Mouse (Mus musculus) kidney, embryonic 16.5 days (tissue): ENCODE results near the gene Chac1. TPM values are rescaled to one million over a fixed set of nuclear protein-coding genes. Genes with fewer than 3 reads are reported as not detected.

ENCODE experiments used
- ATAC-seq: fragments of 200-750 bp; cut with Nextera tagmentation; 2 replicates; pipeline ENCODE4 v1.8.0; 2017; ENCODE audit warnings: moderate TSS enrichment; ENCODE audit not compliant: low FRiP score, low TSS enrichment
- H3K27ac ChIP-seq: fragments of 300-500 bp; sonication (generic); 2 replicates; pipeline ENCODE4 v1.5.1; 2014; ENCODE audit warnings: low read length
- H3K27me3 ChIP-seq: fragments of 300-500 bp; sonication (generic); 2 replicates; pipeline ENCODE4 v1.6.1; 2014; ENCODE audit warnings: low read length, control low read depth, mixed read lengths; ENCODE audit not compliant: insufficient read depth
- H3K36me3 ChIP-seq: fragments of 300-500 bp; sonication (generic); 2 replicates; pipeline ENCODE4 v1.6.1; 2014; ENCODE audit warnings: low read length, control low read depth, mixed read lengths; ENCODE audit not compliant: insufficient read depth
- H3K4me1 ChIP-seq: fragments of 300-500 bp; sonication (generic); 2 replicates; pipeline ENCODE4 v1.6.1; 2014; ENCODE audit warnings: low read length, control low read depth, mixed read lengths; ENCODE audit not compliant: insufficient read depth
- H3K4me2 ChIP-seq: fragments of 300-500 bp; sonication (generic); replicated peaks from 2 replicates; pipeline ENCODE4 v1.6.1; 2014; ENCODE audit warnings: low read depth, low read length
- H3K4me3 ChIP-seq: fragments of 300-500 bp; sonication (generic); 2 replicates; pipeline ENCODE4 v1.5.1; 2014; ENCODE audit warnings: mild to moderate bottlenecking, low read length
- H3K9ac ChIP-seq: fragments of 300-500 bp; sonication (generic); replicated peaks from 2 replicates; pipeline ENCODE4 v1.6.1; 2014; ENCODE audit warnings: low read length
- H3K9me3 ChIP-seq: fragments of 300-500 bp; sonication (generic); 2 replicates; pipeline ENCODE4 v1.6.1; 2016; ENCODE audit warnings: low read length, control low read depth
- WGBS: fragments of 180-500 bp; shearing (Covaris S2); extraction: QIAGEN DNeasy Blood & Tissue Kit; methylation state at CpG from one replicate; pipeline ENCODE4 v1.1.7; 2014; 5-methylcytosine and 5-hydroxymethylcytosine counted together
- polyA plus RNA-seq: library from polyadenylated mRNA; unstranded; fragments of >200 nt; fragmentation: Nextera tagmentation; extraction: Ambion mirVana; gene quantifications from 2 replicates; pipeline ENCODE4 v1.2.1, GENCODE M21; 2015

The Chac1 gene
- polyA plus RNA-seq, 1 experiment from 2014 or later, result 1.3 TPM

DNA sequence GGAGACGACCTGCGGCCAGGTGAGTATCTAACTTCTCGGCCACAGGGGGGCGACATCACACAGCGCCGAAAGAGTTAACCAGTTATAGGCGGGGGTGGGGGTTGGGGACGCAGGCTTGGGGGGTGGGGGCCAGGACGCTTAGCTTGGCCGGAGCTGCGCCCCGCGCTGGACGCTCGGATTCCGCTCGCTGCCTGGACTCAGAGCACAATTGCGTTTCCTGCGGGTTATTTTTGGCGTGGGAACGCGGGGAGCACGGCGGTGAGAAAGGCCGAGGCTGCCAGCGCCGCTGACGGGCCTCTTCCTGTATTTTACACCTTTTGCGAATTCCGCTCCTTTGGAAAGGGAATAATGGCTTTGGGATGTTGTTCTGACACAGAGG lies 23.9 kb upstream of the Chac1 start:
- Histone ChIP-seq H3K27me3 (peaks cover 94% of the 10 kb centered on the region), H3K4me3 (peak overlapping the region; percentile 49), H3K27ac (peak overlapping the region; percentile 52; the same call in 1 of the 2 replicates), H3K9me3 (no peaks in the 10 kb centered on the region), H3K4me2 (peak overlapping the region; percentile 67), H3K4me1 (peaks cover 48% of the 10 kb centered on the region), H3K9ac (peak overlapping the region; percentile 57), H3K36me3 (no peaks in the 10 kb centered on the region)
- no peak; the same call in 1 of the 2 replicates for ATAC-seq
- WGBS, result under 1% methylated on average over 30 of the region's 30 CpGs

DNA sequence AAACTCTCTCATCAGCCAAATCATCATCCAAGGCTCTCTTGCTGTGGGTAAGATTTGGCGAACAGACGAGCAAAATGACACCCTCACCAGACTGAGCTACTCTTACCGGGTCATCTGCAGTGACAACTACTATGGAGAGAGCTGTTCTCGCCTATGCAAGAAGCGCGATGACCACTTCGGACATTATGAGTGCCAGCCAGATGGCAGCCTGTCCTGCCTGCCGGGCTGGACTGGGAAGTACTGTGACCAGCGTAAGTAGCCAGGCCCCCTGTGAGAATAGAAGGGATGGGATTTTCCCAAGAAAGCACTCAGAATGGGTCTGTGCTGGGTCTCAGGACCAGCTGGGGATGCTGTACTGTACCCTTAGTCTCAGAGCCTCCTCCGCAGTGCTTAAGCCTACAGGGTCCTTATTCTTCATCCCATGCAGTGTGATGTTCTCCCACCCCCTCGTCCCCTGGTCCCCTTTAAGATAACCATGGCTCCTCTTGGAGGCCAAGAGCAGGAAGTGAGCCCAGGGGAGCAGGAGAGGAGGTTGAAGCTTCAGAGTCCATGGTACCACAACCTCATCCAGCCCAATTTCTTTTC lies 23.0 kb upstream of the Chac1 start:
- H3K9ac ChIP-seq, result no peak overlapping the region; the same call in 1 of the 2 replicates
- peaks cover 85% of the 10 kb centered on the region for H3K27me3 ChIP-seq
- H3K27ac ChIP-seq, result peak overlapping the region; percentile 52; the same call in 1 of the 2 replicates
- H3K4me3 ChIP-seq, result peak overlapping the region; percentile 49
- 17% methylated on average over 11 of the region's 11 CpGs for WGBS
- H3K4me2 ChIP-seq, result peak overlapping the region; percentile 67
- ATAC-seq, result no peak
- H3K9me3 ChIP-seq, result no peaks in the 10 kb centered on the region
- peaks cover 39% of the 10 kb centered on the region for H3K4me1 ChIP-seq
- H3K36me3 ChIP-seq, result no peaks in the 10 kb centered on the region

DNA sequence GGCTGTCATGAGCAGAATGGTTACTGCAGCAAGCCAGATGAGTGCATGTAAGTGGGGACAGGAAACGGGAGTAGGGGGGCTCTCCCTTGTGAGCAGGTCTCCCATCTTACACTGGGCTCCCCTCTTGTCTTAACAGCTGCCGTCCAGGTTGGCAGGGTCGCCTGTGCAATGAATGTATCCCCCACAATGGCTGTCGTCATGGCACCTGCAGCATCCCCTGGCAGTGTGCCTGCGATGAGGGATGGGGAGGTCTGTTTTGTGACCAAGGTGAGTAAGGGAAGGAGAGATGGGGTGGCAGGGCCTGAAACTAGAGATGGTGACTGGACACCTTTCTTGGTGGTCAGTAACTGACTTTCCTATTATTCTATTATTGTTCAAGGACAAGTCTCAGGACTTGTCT lies 22.5 kb upstream of the Chac1 start:
- WGBS, result 36% methylated on average over 5 of the region's 5 CpGs
- no peak overlapping the region; the same call in 1 of the 2 replicates for H3K9ac ChIP-seq
- H3K4me1 ChIP-seq, result peaks cover 38% of the 10 kb centered on the region
- no peaks in the 10 kb centered on the region for H3K36me3 ChIP-seq
- ATAC-seq, result no peak
- peak overlapping the region; percentile 49 for H3K4me3 ChIP-seq
- peaks cover 80% of the 10 kb centered on the region for H3K27me3 ChIP-seq
- H3K4me2 ChIP-seq, result peak overlapping the region; percentile 67
- H3K27ac ChIP-seq, result no peak overlapping the region
- no peaks in the 10 kb centered on the region for H3K9me3 ChIP-seq

DNA sequence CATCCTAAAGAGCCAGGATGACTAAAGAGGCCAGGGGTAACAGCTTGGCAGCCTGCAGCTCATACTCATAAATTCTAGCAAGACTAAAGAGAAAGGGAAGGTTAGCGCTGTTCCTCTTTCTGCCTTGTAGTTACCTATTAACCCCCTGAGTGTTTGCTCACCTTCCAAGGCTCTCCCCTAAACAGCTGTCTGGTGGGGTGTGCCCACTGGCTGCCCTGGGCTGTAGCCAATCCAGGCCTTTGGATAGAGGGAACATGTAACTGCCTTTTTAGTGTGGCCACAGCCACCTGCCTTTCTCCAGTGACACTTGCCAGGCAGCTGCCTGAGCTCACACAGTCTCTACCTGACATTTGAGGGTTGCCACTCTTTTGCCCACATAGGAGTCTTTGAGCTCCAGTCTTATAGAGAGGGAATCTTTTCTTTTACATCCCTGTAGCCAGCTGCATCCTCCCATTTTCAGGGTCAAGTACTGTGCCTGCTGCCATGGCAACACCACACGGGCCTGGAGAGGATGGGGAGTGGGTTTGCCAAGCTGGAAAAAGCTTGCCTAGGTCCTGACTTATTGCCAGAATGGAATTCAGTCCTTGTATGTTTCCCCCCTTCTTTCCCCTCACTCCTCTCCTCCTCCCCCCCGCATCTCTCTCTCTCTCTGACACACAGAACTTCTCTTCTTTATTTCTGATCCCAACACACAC lies 21.8 kb upstream of the Chac1 start:
- peaks cover 73% of the 10 kb centered on the region for H3K27me3 ChIP-seq
- peaks cover 34% of the 10 kb centered on the region for H3K4me1 ChIP-seq
- H3K27ac ChIP-seq, result no peak overlapping the region
- H3K9me3 ChIP-seq, result no peaks in the 10 kb centered on the region
- peak overlapping the region; percentile 29; the same call in 1 of the 2 replicates for H3K9ac ChIP-seq
- no peaks in the 10 kb centered on the region for H3K36me3 ChIP-seq
- WGBS, result 42% methylated on average over 3 of the region's 3 CpGs
- 0 out of 2 replicates have a peak overlapping the region, but pooled peaks have one; percentile 49 for H3K4me3 ChIP-seq
- H3K4me2 ChIP-seq, result peak overlapping the region; percentile 67
- no peak for ATAC-seq

DNA sequence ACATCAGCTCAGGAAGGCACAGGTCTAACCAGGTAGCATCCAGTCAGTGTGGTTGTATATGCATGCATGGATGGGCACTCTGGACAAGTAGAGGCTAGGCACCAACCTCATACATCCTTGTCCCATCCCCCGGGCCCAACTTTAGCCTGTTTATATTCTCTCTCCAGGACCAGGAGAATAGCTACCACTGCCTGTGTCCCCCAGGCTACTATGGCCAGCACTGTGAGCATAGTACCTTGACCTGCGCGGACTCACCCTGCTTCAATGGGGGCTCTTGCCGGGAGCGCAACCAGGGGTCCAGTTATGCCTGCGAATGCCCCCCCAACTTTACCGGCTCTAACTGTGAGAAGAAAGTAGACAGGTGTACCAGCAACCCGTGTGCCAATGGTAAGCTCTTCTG lies 20.2 kb upstream of the Chac1 start:
- Histone ChIP-seq H3K4me1 (peaks cover 20% of the 10 kb centered on the region), H3K4me2 (0 out of 2 replicates have a peak overlapping the region, but pooled peaks have one; percentile 17), H3K9ac (no peak overlapping the region), H3K4me3 (peak overlapping the region; percentile 4; the same call in 1 of the 2 replicates), H3K9me3 (no peaks in the 10 kb centered on the region), H3K27ac (no peak overlapping the region), H3K27me3 (peaks cover 58% of the 10 kb centered on the region), H3K36me3 (no peaks in the 10 kb centered on the region)
- 93% methylated on average over 8 of the region's 8 CpGs for WGBS
- ATAC-seq, result no peak

DNA sequence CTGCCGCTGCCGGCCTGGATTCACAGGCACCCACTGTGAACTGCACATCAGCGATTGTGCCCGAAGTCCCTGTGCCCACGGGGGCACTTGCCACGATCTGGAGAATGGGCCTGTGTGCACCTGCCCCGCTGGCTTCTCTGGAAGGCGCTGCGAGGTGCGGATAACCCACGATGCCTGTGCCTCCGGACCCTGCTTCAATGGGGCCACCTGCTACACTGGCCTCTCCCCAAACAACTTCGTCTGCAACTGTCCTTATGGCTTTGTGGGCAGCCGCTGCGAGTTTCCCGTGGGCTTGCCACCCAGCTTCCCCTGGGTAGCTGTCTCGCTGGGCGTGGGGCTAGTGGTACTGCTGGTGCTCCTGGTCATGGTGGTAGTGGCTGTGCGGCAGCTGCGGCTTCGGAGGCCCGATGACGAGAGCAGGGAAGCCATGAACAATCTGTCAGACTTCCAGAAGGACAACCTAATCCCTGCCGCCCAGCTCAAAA lies 18.8 kb upstream of the Chac1 start:
- no peak overlapping the region for H3K9ac ChIP-seq
- H3K4me3 ChIP-seq, result peak overlapping the region; percentile 1; the same call in 1 of the 2 replicates
- peaks cover 10% of the 10 kb centered on the region; the same call in 1 of the 2 replicates for H3K4me1 ChIP-seq
- no peaks in the 10 kb centered on the region for H3K9me3 ChIP-seq
- no peaks in the 10 kb centered on the region for H3K36me3 ChIP-seq
- ATAC-seq, result no peak
- WGBS, result 75% methylated on average over 24 of the region's 24 CpGs
- H3K4me2 ChIP-seq, result no peak overlapping the region
- no peak overlapping the region for H3K27ac ChIP-seq
- peaks cover 44% of the 10 kb centered on the region for H3K27me3 ChIP-seq

DNA sequence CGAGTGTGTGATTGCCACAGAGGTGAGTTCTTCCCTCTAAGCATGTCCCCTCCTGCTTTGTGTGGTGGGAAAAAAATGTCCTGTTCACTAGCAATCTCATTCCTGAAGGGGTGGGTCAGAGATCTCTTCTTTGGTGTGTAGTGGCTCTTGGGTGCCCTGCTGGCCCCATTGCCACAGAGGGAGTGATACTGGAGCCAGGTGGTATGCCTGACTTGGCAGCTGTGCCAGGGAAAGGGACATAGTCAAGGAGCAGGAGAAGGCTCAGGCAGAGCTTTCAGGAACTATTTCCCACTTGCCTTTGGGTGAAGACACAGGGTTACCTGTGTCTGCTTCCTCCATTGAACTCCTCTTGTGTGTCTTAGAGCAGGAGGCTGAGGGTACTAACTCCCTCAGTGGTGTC lies 16.9 kb upstream of the Chac1 start:
- H3K36me3 ChIP-seq, result no peaks in the 10 kb centered on the region
- H3K27me3 ChIP-seq, result peaks cover 26% of the 10 kb centered on the region
- H3K4me3 ChIP-seq, result peak overlapping the region; percentile 3; the same call in 1 of the 2 replicates
- no peak overlapping the region for H3K27ac ChIP-seq
- H3K4me1 ChIP-seq, result peaks cover 7% of the 10 kb centered on the region; the same call in 1 of the 2 replicates
- no peak for ATAC-seq
- peak overlapping the region; percentile 29 for H3K4me2 ChIP-seq
- peak overlapping the region; percentile 35; the same call in 1 of the 2 replicates for H3K9ac ChIP-seq
- H3K9me3 ChIP-seq, result no peaks in the 10 kb centered on the region
- 41% methylated on average over 1 of the region's 1 CpGs for WGBS

DNA sequence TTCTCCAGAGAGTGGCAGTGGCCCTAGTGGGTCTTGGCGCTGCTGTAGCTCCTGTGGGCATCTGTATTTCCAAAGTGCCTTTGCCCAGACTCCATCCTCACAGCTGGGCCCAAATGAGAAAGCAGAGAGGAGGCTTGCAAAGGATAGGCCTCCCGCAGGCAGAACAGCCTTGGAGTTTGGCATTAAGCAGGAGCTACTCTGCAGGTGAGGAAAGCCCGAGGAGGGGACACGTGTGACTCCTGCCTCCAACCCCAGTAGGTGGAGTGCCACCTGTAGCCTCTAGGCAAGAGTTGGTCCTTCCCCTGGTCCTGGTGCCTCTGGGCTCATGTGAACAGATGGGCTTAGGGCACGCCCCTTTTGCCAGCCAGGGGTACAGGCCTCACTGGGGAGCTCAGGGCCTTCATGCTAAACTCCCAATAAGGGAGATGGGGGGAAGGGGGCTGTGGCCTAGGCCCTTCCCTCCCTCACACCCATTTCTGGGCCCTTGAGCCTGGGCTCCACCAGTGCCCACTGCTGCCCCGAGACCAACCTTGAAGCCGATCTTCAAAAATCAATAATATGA lies 16.0 kb upstream of the Chac1 start:
- Histone ChIP-seq H3K9ac (no peak overlapping the region), H3K4me2 (peak overlapping the region; percentile 1; the same call in 1 of the 2 replicates), H3K4me1 (peaks cover 5% of the 10 kb centered on the region; the same call in 1 of the 2 replicates), H3K9me3 (no peaks in the 10 kb centered on the region), H3K4me3 (no peak overlapping the region), H3K27me3 (peaks cover 19% of the 10 kb centered on the region), H3K36me3 (no peaks in the 10 kb centered on the region), H3K27ac (no peak overlapping the region)
- no peak for ATAC-seq
- 77% methylated on average over 7 of the region's 7 CpGs for WGBS

DNA sequence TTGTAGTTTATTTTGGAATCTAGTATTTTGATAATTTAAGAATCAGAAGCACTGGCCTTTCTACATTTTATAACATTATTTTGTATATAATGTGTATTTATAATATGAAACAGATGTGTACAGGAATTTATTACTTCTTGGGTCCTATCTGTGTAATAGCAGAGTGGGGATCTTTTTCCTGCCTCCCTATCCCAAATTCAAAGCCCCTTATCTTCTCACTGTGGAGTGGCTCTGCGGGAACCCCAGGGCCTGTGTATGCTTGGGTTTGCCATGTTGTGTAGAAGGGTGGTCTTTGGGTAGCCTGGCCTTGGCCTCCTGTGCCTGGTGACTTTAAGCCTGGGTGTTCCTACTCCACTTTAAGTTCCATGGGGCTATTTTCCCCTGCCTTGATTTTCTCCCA lies 15.5 kb upstream of the Chac1 start:
- no peaks in the 10 kb centered on the region for H3K36me3 ChIP-seq
- peaks cover 14% of the 10 kb centered on the region; the same call in 1 of the 2 replicates for H3K27me3 ChIP-seq
- ATAC-seq, result no peak
- H3K4me2 ChIP-seq, result no peak overlapping the region
- H3K4me3 ChIP-seq, result no peak overlapping the region
- H3K4me1 ChIP-seq, result peaks cover 5% of the 10 kb centered on the region; the same call in 1 of the 2 replicates
- peak overlapping the region; percentile 61; the same call in 1 of the 2 replicates for H3K27ac ChIP-seq
- H3K9ac ChIP-seq, result no peak overlapping the region
- no peaks in the 10 kb centered on the region for H3K9me3 ChIP-seq
- 75% methylated on average over 1 of the region's 1 CpGs for WGBS
